Mouse (Mus musculus) brain, embryonic 14.5 days (tissue): ENCODE data around the gene Them5. TPM values are rescaled to one million over a fixed set of nuclear protein-coding genes. Genes with fewer than 3 reads are reported as not detected.

Experiments
- DNase-seq: peaks from one replicate; pipeline ENCODE4 v3.0.0-alpha.2; 2011; ENCODE audit warnings: low read depth
- CTCF ChIP-seq: fragments of 200-500 bp; IDR thresholded peaks from 2 replicates; pipeline ENCODE4 v1.5.1; 2012; ENCODE audit warnings: inconsistent platforms, mild to moderate bottlenecking, moderate library complexity, borderline replicate concordance; ENCODE audit not compliant: insufficient read depth, insufficient read length; ENCODE audit errors: extremely low read depth
- POLR2A ChIP-seq: fragments of 200-500 bp; IDR thresholded peaks from 2 replicates; pipeline ENCODE4 v1.6.1; 2012; ENCODE audit warnings: mild to moderate bottlenecking, inconsistent platforms, borderline replicate concordance; ENCODE audit not compliant: poor library complexity, insufficient read depth, insufficient read length, severe bottlenecking; ENCODE audit errors: extremely low read depth
- polyA plus RNA-seq: library from polyadenylated mRNA; depleted of rRNA; stranded (reverse); fragments of >200 nt; gene quantifications from 2 replicates; pipeline ENCODE4 v1.2.3, GENCODE M21; 2012

Them5 gene
- polyA plus RNA-seq, 1 experiment, result 0.26 TPM

GRCm38 (mm10) chr3:94344897-94345296 lies 3.0 kb downstream of the Them5 start:
- DNase-seq, result no peak
- TF ChIP-seq CTCF (no peak), POLR2A (no peak)

GRCm38 (mm10) chr3:94348146-94348545 lies 6.2 kb downstream of the Them5 start:
- no peak for TF ChIP-seq CTCF
- no peak for TF ChIP-seq POLR2A
- DNase-seq, result no peak

- TF ChIP-seq POLR2A (no peak), CTCF (peak; percentile 27; the same call in 1 of the 2 replicates)
- DNase-seq, result peak; percentile 60
Observed at GRCm38 (mm10) chr3:94360812-94361211, 18.9 kb downstream of the Them5 start.

- no peak for DNase-seq
Observed at GRCm38 (mm10) chr3:94362138-94362537, 20.2 kb downstream of the Them5 start, which contains the start of gene C2cd4d. TSS of gene C2cd4d (plus strand) at chr3:94362438.

GRCm38 (mm10) chr3:94363291-94364153 lies 21.6 kb downstream of the Them5 start:
- peak; percentile 71 for DNase-seq
- TF ChIP-seq CTCF, result no peak
- TF ChIP-seq POLR2A, result no peak

More at GRCm38 (mm10) chr3:94362138-94362537, 20.2 kb downstream of the Them5 start, which contains the start of gene C2cd4d:
- no peak for TF ChIP-seq CTCF

DNA sequence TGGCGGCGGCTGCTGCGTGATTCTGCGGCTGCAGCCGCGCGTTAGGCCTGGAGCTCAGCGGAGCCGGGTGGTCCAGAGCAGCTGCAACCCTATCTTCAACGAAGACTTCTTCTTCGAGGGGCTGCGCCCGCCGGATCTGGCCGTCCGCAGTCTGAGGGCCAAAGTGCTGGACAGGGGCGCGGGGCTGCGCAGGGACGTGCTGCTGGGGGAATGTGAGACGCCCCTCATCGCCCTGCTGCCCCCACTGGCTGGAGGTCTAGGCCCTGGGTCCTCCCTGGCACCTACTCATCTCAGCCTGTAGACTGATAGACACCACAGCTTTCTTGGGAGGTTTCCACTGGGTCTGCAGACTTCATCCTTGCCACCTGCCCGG lies 22.2 kb downstream of the Them5 start:
- no peak for TF ChIP-seq POLR2A
- TF ChIP-seq CTCF, result no peak
- DNase-seq, result peak; percentile 52

GRCm38 (mm10) chr3:94366761-94367160 lies 24.9 kb downstream of the Them5 start:
- peak; percentile 92 for DNase-seq
- TF ChIP-seq POLR2A, result no peak
- TF ChIP-seq CTCF, result peak; percentile 94

DNA sequence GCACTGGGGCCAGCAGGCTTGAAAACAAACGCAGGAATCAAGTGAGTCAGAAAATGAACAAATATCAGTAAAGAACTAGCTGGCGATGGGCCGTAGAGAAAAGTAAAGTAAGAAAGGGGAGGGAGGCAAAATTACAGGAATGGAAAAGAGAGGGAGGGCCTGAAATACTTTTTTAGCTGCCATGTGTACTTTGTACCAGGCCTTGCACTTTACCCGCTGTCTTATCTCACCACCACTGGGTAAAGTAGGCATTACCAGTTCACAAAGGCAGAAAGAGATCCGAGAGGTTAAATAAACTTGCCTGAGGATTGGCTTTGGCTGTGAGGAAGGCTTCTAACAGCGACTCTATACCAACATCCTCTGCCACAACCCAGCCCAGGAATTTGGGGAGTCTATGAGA lies 25.6 kb downstream of the Them5 start:
- TF ChIP-seq CTCF, result no peak
- no peak for TF ChIP-seq POLR2A
- DNase-seq, result no peak

DNA sequence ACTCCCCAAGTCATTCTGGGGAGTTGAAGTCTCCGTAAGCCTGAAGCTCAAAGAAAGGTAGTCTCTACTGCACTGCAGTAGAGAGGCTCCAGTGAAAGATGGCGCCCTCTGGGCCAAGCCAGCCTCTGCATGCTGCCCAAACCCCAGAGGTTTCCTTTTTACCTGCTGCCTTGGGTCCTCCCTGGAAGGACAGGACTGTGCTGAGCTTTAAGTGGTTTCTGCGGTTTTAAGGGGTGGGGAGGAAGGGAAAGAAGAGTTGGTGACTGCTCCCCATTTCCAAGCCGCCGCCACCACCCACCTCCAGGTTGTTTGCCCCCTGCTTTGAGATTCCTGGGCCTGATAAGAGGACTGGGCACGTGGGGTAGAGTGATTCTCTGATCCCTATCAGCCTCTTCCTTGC lies 26.7 kb downstream of the Them5 start:
- DNase-seq, result no peak
- TF ChIP-seq POLR2A (no peak), CTCF (no peak)

DNA sequence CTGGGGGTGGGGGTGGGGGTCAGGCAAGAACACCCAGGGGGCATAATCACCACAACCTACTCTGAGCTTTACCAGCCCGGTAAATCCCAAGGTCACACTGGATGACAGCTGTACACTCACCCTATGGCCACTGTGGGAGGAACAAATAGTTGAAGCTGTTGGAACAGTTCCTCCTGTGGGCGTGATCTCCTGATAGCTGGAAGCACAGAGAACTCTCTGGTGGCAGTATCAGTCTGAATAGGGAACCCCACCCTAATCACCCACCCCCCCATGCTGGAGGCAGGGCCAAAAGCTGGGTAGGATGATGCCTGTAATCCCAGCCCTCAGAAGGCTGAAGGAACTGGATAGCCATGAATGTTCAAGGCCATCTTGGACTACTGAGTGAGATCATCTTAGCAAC lies 27.8 kb downstream of the Them5 start:
- no peak for DNase-seq
- TF ChIP-seq CTCF, result no peak
- TF ChIP-seq POLR2A, result no peak

DNA sequence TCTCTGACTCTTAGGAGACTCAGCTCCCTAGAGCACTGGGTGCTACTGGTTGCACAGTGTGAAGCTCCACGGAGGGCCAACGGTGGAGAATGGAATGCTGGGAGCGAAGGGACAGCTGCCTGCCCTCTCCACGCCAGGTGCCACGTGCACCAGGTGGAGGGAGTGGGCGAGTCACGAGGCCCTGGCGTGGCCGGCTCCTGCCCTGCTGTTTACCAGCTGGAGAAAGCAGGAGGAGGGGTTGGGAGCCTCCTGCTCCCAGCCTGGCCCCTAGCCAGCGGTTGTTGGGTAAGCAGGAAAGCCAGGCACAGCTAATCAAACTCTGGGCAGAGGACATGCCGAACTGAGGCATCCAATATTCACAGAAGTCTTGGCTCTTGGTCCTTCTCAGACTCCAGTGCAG lies 29.7 kb downstream of the Them5 start:
- peak; percentile 88 for DNase-seq
- TF ChIP-seq POLR2A, result no peak
- TF ChIP-seq CTCF, result no peak

GRCm38 (mm10) chr3:94372038-94372437 lies 30.1 kb downstream of the Them5 start:
- no peak for DNase-seq
- TF ChIP-seq CTCF, result no peak
- TF ChIP-seq POLR2A, result no peak

DNA sequence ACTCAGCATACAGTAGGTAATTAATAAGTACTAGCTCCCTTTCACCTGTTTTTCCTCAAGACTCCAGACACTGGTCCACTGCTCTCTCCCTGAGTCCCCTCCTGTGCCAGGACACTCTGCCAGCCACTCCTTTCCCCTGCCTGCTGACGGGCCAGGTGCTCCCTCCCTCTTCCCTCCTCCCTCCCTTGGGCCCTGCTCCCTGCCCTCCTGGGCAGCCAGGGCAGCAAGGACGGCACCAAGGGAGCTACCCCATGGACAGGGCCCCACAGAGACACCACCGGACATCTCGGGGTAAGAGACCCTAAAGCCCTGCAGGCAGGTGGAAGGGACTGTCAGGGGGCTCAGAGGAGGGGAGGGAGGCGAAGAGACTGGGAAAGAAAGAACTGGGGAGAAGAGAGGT lies 30.7 kb downstream of the Them5 start, which contains the start of gene Rorc:
Gene Rorc (plus strand): TSS at position 154 of the 400 bp plus-strand sequence.
- TF ChIP-seq POLR2A (no peak), CTCF (no peak)
- no peak for DNase-seq

GRCm38 (mm10) chr3:94373090-94373489 lies 31.2 kb downstream of the Them5 start:
- peak; percentile 58 for DNase-seq
- TF ChIP-seq POLR2A (no peak), CTCF (no peak)
